Mouse (Mus musculus): ENCODE results near the gene Cstf3. TPM values are rescaled to one million over a fixed set of nuclear protein-coding genes. Genes with fewer than 3 reads are reported as not detected.
A peak's percentile ranks its signal among the peaks of the same experiment; 100 is the strongest.
"Not testable (repeated sequence)": the region's sequence is repeated elsewhere in the genome, so short reads cannot be mapped to it uniquely, and the experiment has no call there.

Cstf3 gene
- 32.8 and 34.0 TPM in 2 replicates for total RNA-seq (2015)
- total RNA-seq (2017): 16.0 and 21.5 TPM in 2 replicates

DNA sequence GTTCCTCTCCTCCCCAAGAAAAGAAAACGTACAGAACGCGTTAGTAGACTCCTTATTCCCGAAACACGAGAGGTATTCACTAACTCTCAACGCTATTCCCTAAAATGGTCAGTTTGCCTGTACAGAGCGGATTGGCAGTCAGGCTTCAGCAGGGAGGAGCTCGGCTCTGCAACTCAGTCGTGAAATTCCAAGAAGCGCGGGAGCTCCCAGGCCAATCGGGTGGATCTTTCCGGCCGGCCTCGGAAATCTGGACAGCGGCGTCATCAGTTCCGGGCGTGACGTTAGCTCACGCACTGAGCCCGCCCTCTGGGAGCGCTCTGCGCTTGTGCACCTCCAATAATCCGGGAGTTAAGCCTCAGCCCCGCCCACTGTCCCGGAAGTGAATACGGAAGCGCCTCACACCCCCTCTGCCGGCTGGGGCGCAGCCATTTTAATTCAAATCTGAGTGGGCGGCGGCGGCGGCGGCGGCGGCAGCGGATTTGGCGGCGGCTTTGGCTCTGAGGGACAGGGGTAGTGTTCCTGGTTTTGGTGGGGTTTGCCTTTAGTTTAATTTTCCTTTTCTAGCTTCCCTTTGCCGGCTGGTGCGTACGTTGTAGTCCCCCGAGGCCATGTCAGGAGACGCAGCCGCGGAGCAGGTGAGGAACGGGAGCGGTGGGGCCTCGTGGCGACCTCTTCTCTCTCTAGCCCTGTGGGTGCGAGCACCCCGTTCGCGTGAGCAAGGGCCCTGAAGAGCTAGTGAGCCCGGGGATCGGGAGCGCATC lies at the start of gene Cstf3:
TSS of gene Cstf3 (plus strand) at position 456 of the 761 bp plus-strand sequence.
- ATAC-seq (ENCODE audit: poor library complexity, severe bottlenecking): peak; percentile 93

DNA sequence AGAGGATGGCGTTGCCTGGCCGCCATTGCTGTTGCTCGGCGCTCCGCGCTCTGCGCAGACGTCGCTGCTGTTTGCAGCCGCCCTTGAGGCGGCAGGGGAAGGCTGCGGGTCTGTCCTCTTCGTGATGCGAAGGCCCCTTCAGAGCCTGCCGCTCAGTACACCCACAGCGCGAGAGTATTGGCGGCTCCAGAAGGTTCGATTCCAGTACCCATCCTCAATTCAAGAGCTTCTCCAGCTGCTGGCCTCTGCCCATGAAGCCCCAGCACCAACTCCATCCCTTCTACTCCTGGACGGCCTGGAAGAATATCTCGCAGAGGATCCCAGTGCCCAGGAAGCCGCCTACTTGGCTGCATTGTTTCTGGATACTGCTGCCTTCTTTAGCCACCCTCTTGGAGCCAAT lies 33.6 kb upstream of the Cstf3 start:
- ATAC-seq (ENCODE audit: poor library complexity, severe bottlenecking): not testable (repeated sequence)

DNA sequence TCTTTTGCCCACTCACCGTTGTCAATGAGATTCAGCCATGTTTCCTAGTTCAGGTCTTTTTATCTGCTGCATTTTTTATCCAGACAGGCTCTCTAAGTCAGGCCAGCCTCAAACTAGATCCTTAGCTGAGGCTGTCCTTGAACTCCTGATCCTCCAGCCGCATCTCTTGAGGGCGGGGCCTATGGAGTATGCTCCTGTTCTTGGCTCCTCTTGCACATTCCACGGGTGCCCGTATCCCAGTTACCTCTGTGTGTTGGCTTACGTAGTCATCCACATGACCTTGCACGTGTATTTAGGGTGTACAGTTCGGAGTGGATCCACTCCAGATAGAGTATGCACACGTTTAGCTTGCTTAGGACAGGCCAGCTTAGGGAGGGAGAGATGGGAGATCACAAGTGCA lies 32.6 kb upstream of the Cstf3 start:
- no peak for ATAC-seq (ENCODE audit: poor library complexity, severe bottlenecking)

DNA sequence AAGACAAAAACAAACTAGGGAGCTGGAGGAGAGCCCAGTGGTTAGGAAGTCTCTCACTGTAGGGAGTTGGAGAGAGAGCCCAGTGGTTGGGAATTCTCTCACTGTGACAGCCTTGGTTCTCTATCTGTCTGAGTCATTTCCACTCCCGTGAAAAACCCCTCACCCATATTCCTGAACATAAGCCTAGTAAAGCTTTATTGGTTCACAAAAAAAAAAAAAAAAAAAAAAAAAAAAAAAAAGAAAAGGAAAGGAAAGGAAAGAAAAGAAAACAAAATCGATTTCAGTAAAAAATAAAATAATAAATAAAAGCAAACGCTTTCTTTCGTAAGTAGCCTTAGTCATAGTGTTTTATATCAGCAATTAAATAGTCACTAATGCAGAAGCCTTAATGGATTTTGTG lies 32.0 kb upstream of the Cstf3 start:
- no peak for ATAC-seq (ENCODE audit: poor library complexity, severe bottlenecking)

DNA sequence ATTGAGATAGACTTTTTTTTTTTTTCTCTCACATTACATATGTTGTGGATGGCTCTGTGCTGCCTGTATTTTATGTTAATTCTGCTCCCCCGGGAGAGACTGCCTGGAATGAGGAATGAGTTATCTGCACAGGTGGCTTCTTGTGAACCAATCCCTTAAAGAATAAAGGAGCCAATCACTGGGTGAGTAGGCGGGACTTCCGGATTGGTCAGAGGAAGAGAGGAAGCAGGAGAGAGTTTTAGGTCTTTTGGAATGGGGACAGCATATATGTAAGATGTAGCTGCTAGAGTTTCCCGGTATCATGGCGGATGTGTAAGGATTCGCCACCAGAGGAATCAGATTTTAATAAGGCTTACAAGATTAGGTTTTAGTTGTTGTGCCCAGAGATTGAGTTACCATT lies 31.4 kb upstream of the Cstf3 start:
- no peak for ATAC-seq (ENCODE audit: poor library complexity, severe bottlenecking)

DNA sequence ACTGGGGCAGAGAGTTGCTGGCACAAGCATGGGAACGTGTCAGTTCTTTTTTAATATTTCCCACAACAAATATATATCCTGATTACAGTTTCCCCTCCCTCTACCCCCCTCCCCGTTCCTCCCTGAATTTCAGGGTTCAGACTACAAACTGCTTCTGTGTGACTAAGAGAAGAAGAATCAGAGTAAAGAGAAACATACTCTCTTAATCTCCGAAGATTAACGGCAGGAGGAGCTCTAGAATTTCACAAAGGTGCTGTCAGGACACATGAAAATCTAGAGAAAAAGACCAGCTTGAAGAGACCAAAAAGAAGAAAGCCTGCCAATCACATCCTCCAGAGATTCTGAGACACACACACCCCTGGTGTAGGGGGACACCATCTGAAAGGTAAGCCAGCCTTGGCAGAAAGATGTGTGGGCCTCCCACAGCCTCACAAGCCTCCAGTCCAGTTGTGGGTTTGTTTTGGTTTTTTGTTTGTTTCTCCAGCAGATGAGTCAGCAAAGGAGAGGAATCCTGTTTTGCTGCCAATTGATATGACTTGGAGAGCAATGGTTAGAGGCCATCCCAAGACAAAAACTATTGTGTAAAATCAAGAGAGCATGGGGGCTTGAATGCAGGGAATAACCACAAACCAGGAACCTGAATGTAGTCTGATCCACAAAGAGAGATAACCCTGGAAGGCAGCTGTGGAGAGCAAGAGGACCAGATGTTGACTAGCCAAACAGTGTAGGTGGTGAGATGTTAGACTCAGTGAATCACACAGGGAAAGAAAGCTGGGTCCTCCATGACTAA lies 30.5 kb upstream of the Cstf3 start:
- no peak for ATAC-seq (ENCODE audit: poor library complexity, severe bottlenecking)

DNA sequence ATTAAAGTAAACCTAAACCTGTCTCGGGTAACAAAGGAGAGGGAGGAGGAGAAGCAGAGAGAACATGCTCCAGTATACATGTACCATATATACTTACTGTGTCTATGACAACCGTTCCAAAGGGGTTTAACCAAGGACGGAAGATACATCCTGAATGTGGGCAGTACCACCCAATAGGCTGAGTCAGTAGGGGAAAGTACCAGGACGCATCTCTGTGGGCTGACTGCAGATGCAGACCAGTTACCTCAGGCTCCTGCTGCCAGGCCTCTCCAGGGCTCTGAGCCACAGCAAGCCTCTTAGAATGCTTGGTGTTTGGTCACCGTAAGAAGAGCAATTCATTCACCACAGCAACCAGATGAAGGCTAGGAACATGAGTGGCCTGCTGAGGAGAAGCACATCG lies 28.9 kb upstream of the Cstf3 start:
- ATAC-seq (ENCODE audit: poor library complexity, severe bottlenecking): no peak

DNA sequence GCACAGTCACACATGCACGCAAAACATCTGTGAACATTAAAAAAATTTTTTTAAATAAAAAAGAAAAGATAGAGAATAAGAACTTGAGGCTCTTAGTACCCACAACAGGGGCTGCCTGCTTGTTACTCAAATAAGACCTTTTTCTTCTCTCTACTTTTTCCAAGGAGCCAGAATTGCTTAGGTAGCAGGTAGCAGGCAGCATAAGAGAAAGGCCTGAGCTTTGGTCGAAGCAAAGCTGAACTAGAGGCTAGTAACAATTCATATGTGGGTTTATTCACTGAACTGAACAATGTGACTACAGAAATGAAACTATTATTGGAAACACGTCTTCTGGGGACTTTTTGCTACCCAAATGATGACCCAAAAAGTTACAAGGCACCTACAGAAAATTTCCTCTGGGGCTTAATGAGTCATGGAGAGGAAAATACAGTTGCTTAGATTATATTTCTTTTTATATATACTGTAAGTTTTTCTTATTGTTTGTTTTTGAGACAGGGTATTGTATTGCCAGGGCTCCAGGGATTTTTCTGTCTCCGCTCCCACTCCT lies 28.3 kb upstream of the Cstf3 start:
- ATAC-seq (ENCODE audit: poor library complexity, severe bottlenecking): no peak

DNA sequence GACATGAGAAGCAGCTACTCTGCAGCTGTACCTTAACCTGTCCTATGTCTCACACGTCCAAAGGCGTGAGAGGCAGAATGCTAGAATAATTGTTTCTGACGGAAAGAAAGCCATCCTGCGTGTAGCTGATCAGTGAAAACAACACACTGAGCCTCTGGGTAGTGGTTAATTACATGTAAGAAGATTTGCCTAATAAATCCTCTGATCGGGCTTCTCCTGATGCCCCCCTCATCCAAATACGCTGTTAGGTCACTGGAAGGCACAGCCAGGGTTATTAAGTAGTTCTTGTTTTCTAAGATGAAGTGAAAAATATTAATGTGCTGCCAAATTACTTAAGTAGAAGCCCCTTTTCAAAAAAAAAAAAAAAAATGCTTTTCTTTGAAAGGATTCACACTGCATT lies 18.3 kb upstream of the Cstf3 start:
- ATAC-seq (ENCODE audit: poor library complexity, severe bottlenecking): no peak

DNA sequence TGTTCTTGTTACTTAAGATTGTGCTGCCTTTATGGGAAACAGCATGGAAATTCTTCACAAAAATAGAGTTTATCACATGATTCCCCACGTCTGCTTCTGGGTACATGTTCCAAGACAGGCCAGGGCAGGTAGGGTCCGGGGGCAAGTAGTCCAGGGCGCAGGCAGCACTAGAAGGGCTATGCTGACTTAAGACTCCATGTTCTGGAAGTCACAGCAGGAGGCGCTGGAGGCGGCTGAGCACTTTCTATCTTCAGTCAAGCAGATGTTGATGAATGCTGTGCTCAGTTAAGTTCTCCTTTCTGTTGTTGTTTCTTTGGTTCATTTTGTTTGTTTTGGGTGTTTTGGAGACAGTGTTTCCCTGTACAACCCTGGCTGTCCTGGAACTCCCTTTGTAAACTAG lies 14.1 kb upstream of the Cstf3 start:
- no peak for ATAC-seq (ENCODE audit: poor library complexity, severe bottlenecking)

DNA sequence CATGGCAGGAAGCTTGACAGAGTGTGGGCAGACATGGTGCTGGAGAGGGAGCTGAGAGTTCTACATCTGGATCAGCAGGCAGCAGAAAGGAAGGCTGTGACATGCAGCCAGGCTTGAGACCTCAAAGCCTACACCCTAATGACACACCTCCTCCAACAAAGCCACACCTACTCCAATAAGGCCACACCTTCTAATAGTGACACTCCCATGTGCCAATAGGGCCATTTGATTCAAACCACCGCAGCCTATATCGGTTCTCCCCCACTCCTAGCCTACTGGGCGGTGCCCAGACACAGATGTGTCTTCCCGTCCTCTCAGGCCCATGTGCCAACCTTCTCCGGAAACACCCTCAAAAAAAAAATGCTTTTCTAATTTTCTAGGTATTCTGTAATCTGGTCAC lies 12.3 kb upstream of the Cstf3 start:
- ATAC-seq (ENCODE audit: poor library complexity, severe bottlenecking): no peak

DNA sequence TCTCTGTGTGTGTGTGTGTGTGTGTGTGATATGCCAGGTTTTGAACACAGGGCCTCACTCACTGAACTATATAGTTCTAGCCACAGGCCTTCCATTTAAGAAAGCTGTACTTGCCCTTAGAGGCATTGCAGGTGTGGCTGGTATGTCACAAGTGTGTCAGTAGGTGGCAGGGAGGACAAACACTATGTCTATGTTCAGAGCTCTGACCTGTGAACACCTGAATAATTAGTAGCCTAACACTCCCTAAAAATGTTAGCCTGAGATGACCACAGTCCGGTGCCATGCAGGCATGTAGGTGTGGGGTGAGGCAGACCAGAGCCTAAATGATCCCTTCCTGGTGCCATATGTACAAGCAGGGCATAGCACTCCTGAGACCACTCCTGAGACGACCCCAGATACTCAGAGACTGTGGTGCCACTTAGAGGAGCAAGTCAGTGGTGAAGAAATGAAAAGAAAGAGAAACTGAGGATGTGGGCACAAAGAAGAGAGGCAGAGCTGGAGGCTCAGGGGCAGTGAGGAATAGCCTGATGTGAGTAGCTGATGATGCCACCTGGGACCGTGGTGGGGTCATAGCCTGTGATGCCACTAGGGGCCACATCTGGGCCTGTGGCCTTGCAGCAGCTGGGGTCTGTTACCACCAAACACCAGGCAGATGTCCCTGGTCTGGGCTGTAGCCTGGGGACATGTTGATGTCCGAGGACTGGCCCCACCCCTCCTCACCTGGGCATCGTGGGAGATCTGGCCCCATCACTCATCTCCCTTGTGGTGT lies 11.3 kb upstream of the Cstf3 start:
- no peak for ATAC-seq (ENCODE audit: poor library complexity, severe bottlenecking)

DNA sequence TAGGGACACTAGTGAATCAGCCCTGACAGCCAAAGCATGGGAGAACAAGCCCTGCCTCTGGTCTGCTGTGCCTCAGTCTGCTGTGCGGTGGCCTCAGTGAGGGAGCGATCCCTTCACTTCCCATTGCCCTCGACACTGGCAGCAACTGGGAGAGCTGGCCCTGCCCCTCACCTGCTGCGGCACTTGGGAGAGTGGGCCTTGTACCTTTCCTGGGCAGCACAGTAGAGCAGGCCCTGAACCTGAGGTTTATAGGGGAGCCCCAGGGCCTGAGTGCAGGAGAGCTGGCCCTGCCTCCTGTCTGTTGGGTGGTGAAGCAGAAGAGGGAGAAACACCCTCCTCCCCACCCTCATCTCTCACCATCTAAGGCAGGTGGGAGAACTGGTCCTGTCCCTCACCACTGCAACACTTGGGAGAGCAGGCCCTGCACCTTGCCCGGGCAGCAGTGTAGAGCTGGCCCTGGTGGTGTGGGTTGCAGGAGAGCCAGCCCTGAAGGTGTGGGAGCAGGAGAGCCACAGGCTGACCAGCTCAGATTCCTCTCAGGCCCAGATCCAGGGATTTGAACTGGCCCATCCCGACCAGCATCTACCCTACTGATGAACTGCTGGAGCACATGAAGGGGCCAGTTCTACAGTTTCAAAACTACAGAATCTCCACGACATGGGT lies 10.4 kb upstream of the Cstf3 start:
- ATAC-seq (ENCODE audit: poor library complexity, severe bottlenecking): no peak

DNA sequence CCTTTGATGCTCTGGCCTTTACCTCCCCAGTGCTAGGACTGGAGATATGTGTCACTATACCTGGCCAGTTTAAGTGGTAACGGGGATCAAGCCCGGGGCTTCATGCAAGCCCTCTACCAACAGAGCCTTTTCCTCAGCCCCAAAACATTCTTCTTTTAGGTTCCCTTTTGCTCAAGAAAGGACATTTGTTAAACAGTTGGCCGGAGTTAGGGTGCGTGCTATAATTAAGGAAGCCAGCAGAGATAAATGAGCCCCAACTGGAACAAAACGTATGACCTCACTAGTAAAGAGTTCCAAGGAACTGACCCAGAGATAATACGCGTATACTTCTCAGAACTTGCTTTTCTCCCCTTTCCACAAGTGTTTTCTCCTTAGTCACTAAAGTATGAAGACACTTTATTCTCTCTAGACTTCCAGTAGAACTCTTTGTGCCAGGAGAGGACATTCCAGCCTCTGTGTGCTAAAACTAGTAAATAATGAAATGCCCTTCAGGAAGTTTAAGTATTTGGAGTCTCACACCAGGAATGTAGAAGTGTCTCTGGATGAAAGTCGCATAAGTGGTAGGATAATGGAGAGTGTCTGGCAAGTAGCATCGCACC lies 8.9 kb upstream of the Cstf3 start:
- no peak for ATAC-seq (ENCODE audit: poor library complexity, severe bottlenecking)

DNA sequence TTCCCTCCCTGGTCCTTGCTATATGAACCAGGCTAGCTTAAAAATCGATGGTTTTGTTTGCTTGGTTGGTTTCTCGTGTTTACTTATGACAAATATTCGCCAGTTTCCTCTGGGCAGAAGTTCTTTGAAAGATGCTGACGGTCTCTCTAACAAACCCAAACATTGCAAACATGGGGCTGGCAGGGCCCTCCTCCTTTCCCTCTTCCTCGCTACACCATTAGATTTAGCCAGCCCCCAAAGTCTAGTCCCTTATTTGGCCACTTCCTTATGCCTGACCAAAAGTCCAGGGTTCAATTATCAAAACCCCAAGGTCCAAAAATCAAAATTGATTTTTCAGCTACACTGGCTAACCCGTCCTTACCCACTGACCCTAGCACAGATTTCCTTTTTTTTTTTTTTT lies 7.3 kb upstream of the Cstf3 start:
- ATAC-seq (ENCODE audit: poor library complexity, severe bottlenecking): no peak

DNA sequence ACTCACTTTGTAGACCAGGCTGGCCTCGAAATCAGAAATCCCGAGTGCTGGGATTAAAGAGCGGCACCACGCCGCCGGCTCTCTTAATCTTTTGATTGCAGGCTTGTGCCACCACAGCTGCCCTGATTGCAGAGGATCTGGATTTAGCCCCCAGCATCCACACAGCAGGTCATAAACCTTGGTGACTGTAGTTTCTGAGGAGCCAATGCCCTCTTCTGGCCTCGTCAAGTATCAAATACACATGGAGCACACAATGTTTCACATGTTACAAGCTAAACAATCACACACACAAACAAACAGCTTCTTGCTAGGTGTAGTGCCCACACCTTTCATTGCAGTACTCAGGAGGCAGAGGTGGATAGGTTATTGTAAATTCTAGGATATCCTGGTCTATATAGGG lies 6.1 kb upstream of the Cstf3 start:
- ATAC-seq (ENCODE audit: poor library complexity, severe bottlenecking): no peak

DNA sequence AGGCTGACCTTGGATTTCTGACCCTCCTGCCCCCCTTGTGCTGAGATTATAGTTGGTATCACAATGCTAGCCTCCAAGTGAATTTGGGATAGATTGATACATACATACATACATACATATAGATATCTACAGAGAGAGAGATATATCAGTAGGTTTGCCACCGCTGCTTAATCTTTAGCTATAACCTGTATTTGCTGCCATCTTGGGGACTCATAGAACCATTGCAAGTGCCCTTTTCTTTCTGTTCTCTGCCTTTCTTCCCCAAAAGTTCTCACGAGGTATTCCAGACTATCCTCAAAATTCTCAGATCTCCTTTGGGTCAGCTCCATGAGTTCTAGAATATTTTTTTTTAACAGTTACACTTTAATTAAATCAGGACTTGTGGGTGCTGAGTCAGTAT lies 4.7 kb upstream of the Cstf3 start:
- ATAC-seq (ENCODE audit: poor library complexity, severe bottlenecking): no peak

DNA sequence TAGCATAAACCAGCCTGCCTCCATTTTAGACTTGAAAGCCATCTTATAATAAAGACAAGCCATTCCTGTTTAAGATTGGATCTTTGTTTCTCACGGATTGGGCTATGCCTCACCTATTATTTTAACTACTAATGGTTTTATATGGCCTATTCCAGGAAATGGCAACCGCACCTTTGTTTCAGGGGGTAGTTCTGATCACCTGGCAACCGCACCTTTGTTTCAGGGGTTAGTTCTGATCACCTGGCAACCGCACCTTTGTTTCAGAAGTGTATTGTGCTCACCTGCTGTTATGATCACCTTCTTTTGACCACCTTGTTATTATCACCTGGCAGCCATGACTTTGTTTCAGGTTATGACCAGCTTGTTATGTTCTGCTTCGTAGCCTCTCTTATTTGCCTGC lies 1.8 kb upstream of the Cstf3 start:
- ATAC-seq (ENCODE audit: poor library complexity, severe bottlenecking): no peak

DNA sequence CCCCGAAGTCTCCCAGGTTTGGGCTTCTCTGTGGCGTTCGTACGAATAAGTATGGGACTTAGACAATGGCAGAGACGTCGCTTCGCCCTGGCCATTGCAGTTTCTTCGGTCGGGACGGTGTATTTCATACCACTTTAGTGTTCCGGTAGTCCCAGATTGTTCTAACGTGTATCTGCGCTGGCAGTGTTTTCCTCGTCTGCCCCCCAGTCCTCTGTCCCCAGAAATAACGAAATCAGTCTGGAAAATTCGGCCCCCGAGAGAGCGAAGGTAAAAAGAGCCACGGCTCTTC lies 450 bp downstream of the Cstf3 start:
- ATAC-seq (ENCODE audit: poor library complexity, severe bottlenecking): no peak

DNA sequence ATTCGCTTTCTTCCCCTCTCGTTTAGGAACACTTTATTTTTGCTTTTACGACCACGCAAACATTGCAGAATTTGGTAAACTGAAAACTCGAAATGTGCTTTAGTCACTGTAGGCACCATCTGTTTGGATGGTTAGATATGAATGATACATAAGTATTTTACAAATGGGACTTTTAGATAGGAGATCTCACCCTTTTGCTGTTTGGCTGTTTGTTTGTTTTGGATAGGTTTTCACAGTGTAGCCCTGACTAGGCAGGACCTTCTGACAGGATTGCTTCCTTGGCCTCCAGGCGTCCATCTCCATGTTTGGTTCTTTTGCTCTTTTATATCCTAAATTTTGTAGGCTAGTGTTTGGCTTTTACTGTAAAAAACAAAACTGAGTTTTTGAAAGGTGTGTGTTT lies 818 bp downstream of the Cstf3 start:
- ATAC-seq (ENCODE audit: poor library complexity, severe bottlenecking): no peak

DNA sequence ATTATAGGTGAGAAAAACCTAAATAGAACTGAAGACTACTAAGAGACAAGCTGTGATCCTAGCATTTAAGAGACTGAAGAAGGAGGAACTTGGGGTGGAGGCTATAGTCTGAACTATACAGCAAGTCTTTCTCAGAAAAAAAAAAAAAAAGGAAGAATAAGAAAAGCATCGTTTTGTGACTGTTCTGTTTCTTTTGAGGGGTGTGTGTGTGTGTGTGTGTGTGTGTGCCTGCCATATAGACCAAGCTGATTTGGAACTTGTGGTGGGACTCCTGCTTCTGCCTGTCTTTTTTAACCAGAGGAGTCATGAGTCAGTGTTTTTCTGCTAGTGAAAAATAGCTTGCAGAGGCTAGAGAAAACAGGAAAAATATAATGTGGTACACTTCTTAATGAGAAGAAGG lies 4.7 kb downstream of the Cstf3 start:
- no peak for ATAC-seq (ENCODE audit: poor library complexity, severe bottlenecking)

Measured in megakaryocyte, adult 5-6 weeks (primary cell).